Mouse (Mus musculus): Measurements from ENCODE around the gene G430095P16Rik. TPM values are rescaled to one million over a fixed set of nuclear protein-coding genes. Genes with fewer than 3 reads are reported as not detected.

Gene G430095P16Rik
- 1.3 and 1.9 TPM in 2 replicates for polyA plus RNA-seq (2015; fragmentation: Nextera tagmentation; extraction: Ambion mirVana)

- ATAC-seq = peak; percentile 80
- Histone ChIP-seq H3K27ac (peak within 1 kb of the TSS; percentile 71), H3K4me3 (replicated peaks) (no peak within 1 kb of the TSS), H3K36me3 (peaks cover 16% of the 10 kb centered on the region), H3K4me2 (replicated peaks) (peak within 1 kb of the TSS; percentile 11; the same call in 1 of the 2 replicates), H3K4me1 (replicated peaks) (peaks cover 50% of the 10 kb centered on the region), H3K27me3 (peaks cover 38% of the 10 kb centered on the region), H3K9ac (replicated peaks) (peak within 1 kb of the TSS; percentile 51), H3K9me3 (no peaks in the 10 kb centered on the region)
- WGBS = 18% methylated on average over 10 of the region's 10 CpGs
Observed at GRCm38 (mm10) chr8:84722850-84723570, at the start of gene G430095P16Rik. TSS of gene G430095P16Rik (plus strand) at chr8:84723007.

GRCm38 (mm10) chr8:84677305-84677704, 45.5 kb upstream of the G430095P16Rik start:
- Histone ChIP-seq H3K27ac (no peak overlapping the region), H3K4me1 (replicated peaks) (0 out of 2 replicates have a peak, but pooled peaks cover 4% of the 10 kb centered on the region), H3K4me2 (replicated peaks) (no peak overlapping the region), H3K9me3 (no peaks in the 10 kb centered on the region), H3K27me3 (no peaks in the 10 kb centered on the region), H3K4me3 (replicated peaks) (no peak overlapping the region), H3K36me3 (peaks cover 58% of the 10 kb centered on the region), H3K9ac (replicated peaks) (no peak overlapping the region)
- WGBS = 96% methylated on average over 5 of the region's 5 CpGs
- no peak for ATAC-seq

GRCm38 (mm10) chr8:84681476-84681875, 41.3 kb upstream of the G430095P16Rik start:
- H3K9me3 ChIP-seq = no peaks in the 10 kb centered on the region
- ATAC-seq = no peak
- WGBS = 90% methylated on average over 2 of the region's 2 CpGs
- H3K4me1 ChIP-seq (replicated peaks) = peaks cover 31% of the 10 kb centered on the region
- H3K4me3 ChIP-seq (replicated peaks) = no peak overlapping the region
- no peak overlapping the region for H3K27ac ChIP-seq
- no peaks in the 10 kb centered on the region for H3K27me3 ChIP-seq
- no peak overlapping the region for H3K4me2 ChIP-seq (replicated peaks)
- H3K9ac ChIP-seq (replicated peaks) = no peak overlapping the region
- peaks cover 23% of the 10 kb centered on the region for H3K36me3 ChIP-seq

- no peaks in the 10 kb centered on the region for H3K27me3 ChIP-seq
- H3K27ac ChIP-seq = no peak overlapping the region
- 88% methylated on average over 2 of the region's 2 CpGs for WGBS
- no peak overlapping the region for H3K4me3 ChIP-seq (replicated peaks)
- no peaks in the 10 kb centered on the region for H3K9me3 ChIP-seq
- no peak for ATAC-seq
- H3K36me3 ChIP-seq = peaks cover 18% of the 10 kb centered on the region
- peaks cover 35% of the 10 kb centered on the region for H3K4me1 ChIP-seq (replicated peaks)
- H3K4me2 ChIP-seq (replicated peaks) = no peak overlapping the region
- H3K9ac ChIP-seq (replicated peaks) = no peak overlapping the region
Observed at GRCm38 (mm10) chr8:84682257-84682656, 40.5 kb upstream of the G430095P16Rik start.

- H3K4me3 ChIP-seq (replicated peaks) = no peak overlapping the region
- 45% methylated on average over 3 of the region's 3 CpGs for WGBS
- H3K9me3 ChIP-seq = no peaks in the 10 kb centered on the region
- H3K4me2 ChIP-seq (replicated peaks) = no peak overlapping the region
- H3K27me3 ChIP-seq = no peaks in the 10 kb centered on the region
- no peak overlapping the region for H3K27ac ChIP-seq
- no peak overlapping the region for H3K9ac ChIP-seq (replicated peaks)
- ATAC-seq = no peak
- peaks cover 48% of the 10 kb centered on the region for H3K4me1 ChIP-seq (replicated peaks)
- H3K36me3 ChIP-seq = peaks cover 16% of the 10 kb centered on the region
Observed at GRCm38 (mm10) chr8:84684537-84684936, 38.3 kb upstream of the G430095P16Rik start.

GRCm38 (mm10) chr8:84686191-84687002, 36.4 kb upstream of the G430095P16Rik start, which contains the start of gene Trmt1:
TSS of gene Trmt1 (plus strand) at chr8:84686307.
- ATAC-seq = 0 out of 2 replicates have a peak, but pooled peaks have one; percentile 25
- peak within 1 kb of the TSS; percentile 93 for H3K27ac ChIP-seq
- H3K36me3 ChIP-seq = peaks cover 21% of the 10 kb centered on the region
- H3K9ac ChIP-seq (replicated peaks) = peak within 1 kb of the TSS; percentile 100
- 7% methylated on average over 20 of the region's 20 CpGs for WGBS
- H3K27me3 ChIP-seq = no peaks in the 10 kb centered on the region
- H3K4me2 ChIP-seq (replicated peaks) = peak within 1 kb of the TSS; percentile 93
- H3K9me3 ChIP-seq = no peaks in the 10 kb centered on the region
- H3K4me3 ChIP-seq (replicated peaks) = peak within 1 kb of the TSS; percentile 99
- H3K4me1 ChIP-seq (replicated peaks) = peaks cover 58% of the 10 kb centered on the region

GRCm38 (mm10) chr8:84687003-84687704, 35.7 kb upstream of the G430095P16Rik start:
- peak overlapping the region; percentile 93 for H3K27ac ChIP-seq
- peaks cover 18% of the 10 kb centered on the region for H3K36me3 ChIP-seq
- peak overlapping the region; percentile 100 for H3K9ac ChIP-seq (replicated peaks)
- 1% methylated on average over 62 of the region's 62 CpGs for WGBS
- H3K9me3 ChIP-seq = no peaks in the 10 kb centered on the region
- peak; percentile 35; the same call in 1 of the 2 replicates for ATAC-seq
- H3K4me3 ChIP-seq (replicated peaks) = peak overlapping the region; percentile 99
- H3K4me2 ChIP-seq (replicated peaks) = peak overlapping the region; percentile 93
- H3K4me1 ChIP-seq (replicated peaks) = peaks cover 56% of the 10 kb centered on the region
- H3K27me3 ChIP-seq = no peaks in the 10 kb centered on the region

- Histone ChIP-seq H3K27ac (peak within 1 kb of the TSS; percentile 93), H3K4me1 (replicated peaks) (peaks cover 51% of the 10 kb centered on the region), H3K4me3 (replicated peaks) (peak within 1 kb of the TSS; percentile 99), H3K9ac (replicated peaks) (peak within 1 kb of the TSS; percentile 100), H3K9me3 (no peaks in the 10 kb centered on the region), H3K4me2 (replicated peaks) (peak within 1 kb of the TSS; percentile 93), H3K36me3 (peaks cover 18% of the 10 kb centered on the region), H3K27me3 (no peaks in the 10 kb centered on the region)
- WGBS = 1% methylated on average over 37 of the region's 37 CpGs
- peak; percentile 87 for ATAC-seq
Observed at GRCm38 (mm10) chr8:84687705-84688100, 35.1 kb upstream of the G430095P16Rik start, which contains the start of gene Nacc1. TSS of gene Nacc1 (minus strand) at chr8:84687862.

GRCm38 (mm10) chr8:84689091-84689915, 33.5 kb upstream of the G430095P16Rik start:
- H3K9ac ChIP-seq (replicated peaks) = peak overlapping the region; percentile 74
- H3K36me3 ChIP-seq = peaks cover 30% of the 10 kb centered on the region
- H3K27me3 ChIP-seq = no peaks in the 10 kb centered on the region
- H3K27ac ChIP-seq = 0 out of 2 replicates have a peak overlapping the region, but pooled peaks have one; percentile 36
- peaks cover 48% of the 10 kb centered on the region for H3K4me1 ChIP-seq (replicated peaks)
- WGBS = under 1% methylated on average over 47 of the region's 47 CpGs
- no peaks in the 10 kb centered on the region for H3K9me3 ChIP-seq
- ATAC-seq = peak; percentile 80
- peak overlapping the region; percentile 86 for H3K4me3 ChIP-seq (replicated peaks)
- peak overlapping the region; percentile 85 for H3K4me2 ChIP-seq (replicated peaks)

- peaks cover 17% of the 10 kb centered on the region for H3K4me1 ChIP-seq (replicated peaks)
- H3K27ac ChIP-seq = no peak overlapping the region
- no peak for ATAC-seq
- H3K4me3 ChIP-seq (replicated peaks) = no peak overlapping the region
- no peak overlapping the region for H3K9ac ChIP-seq (replicated peaks)
- peaks cover 66% of the 10 kb centered on the region for H3K36me3 ChIP-seq
- H3K27me3 ChIP-seq = no peaks in the 10 kb centered on the region
- no peak overlapping the region for H3K4me2 ChIP-seq (replicated peaks)
- no peaks in the 10 kb centered on the region for H3K9me3 ChIP-seq
- WGBS = 87% methylated on average over 4 of the region's 4 CpGs
Observed at GRCm38 (mm10) chr8:84693332-84693731, 29.5 kb upstream of the G430095P16Rik start.

GRCm38 (mm10) chr8:84695140-84695539, 27.7 kb upstream of the G430095P16Rik start:
- Histone ChIP-seq H3K4me2 (replicated peaks) (no peak overlapping the region), H3K27me3 (peaks cover 2% of the 10 kb centered on the region; the same call in 1 of the 2 replicates), H3K4me3 (replicated peaks) (no peak overlapping the region), H3K27ac (no peak overlapping the region), H3K4me1 (replicated peaks) (peaks cover 4% of the 10 kb centered on the region), H3K9ac (replicated peaks) (no peak overlapping the region), H3K9me3 (no peaks in the 10 kb centered on the region), H3K36me3 (peaks cover 85% of the 10 kb centered on the region)
- ATAC-seq = no peak
- WGBS = 93% methylated on average over 6 of the region's 6 CpGs

All from midbrain, embryonic 13.5 days (tissue).